Mouse (Mus musculus): ENCODE measurements around the gene Ggta1.

DNA sequence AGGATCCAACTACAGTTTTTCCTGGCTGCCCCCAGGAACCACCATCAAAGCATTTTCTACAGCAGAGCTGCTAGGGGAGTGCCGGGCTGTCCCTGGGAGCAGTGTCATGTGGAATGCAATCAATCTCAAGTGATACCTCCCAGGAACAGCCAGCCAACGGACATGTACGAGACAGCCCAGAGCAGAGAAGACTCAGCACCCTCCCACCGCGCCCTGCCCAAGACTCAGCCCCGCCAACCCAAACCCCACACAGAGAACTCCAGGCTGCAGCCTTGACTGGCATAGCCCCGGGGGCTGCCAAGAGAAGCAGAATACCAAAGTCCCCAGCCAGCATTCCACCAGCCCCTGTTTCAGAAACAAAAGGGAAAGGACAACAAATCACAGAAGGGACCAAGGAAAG, 31.0 kb downstream of the Ggta1 start:
- no peak for TF ChIP-seq POLR2A (IDR thresholded peaks at IDR 0.05; ENCODE audit: borderline replicate concordance, extremely low read depth, insufficient read depth, insufficient read length, poor library complexity, severe bottlenecking)
- no peak for TF ChIP-seq CTCF (IDR thresholded peaks at IDR 0.05; ENCODE audit: borderline replicate concordance, extremely low read depth, insufficient read depth, insufficient read length)

Data from brain, embryonic 14.5 days (tissue).